Mouse (Mus musculus): ENCODE data around the gene A930002H24Rik. TPM values are rescaled to one million over a fixed set of nuclear protein-coding genes. Genes with fewer than 3 reads are reported as not detected.
"Not testable (repeated sequence)": the region's sequence is repeated elsewhere in the genome, so short reads cannot be mapped to it uniquely, and the experiment has no call there.

A930002H24Rik gene
- polyA plus RNA-seq, 1 experiment from 2014 or later = 1.9 TPM

GRCm38 (mm10) chr17:63862399-63862798 lies 1.2 kb downstream of the A930002H24Rik start:
- no peaks in the 10 kb centered on the region for H3K27me3 ChIP-seq
- 59% methylated on average over 3 of the region's 3 CpGs for WGBS
- ATAC-seq (ENCODE audit: insufficient number of reproducible peaks, insufficient read depth, low FRiP score, low TSS enrichment, low read depth) = no peak
- peaks cover 4% of the 10 kb centered on the region for H3K4me1 ChIP-seq (replicated peaks)
- no peak overlapping the region for H3K4me3 ChIP-seq (replicated peaks)
- H3K36me3 ChIP-seq = no peaks in the 10 kb centered on the region
- H3K9me3 ChIP-seq = no peaks in the 10 kb centered on the region
- no peak overlapping the region for H3K9ac ChIP-seq (replicated peaks)
- no peak overlapping the region for H3K27ac ChIP-seq
- no peak overlapping the region for H3K4me2 ChIP-seq

- Histone ChIP-seq H3K27ac (no peak overlapping the region), H3K4me1 (replicated peaks) (peaks cover 4% of the 10 kb centered on the region), H3K27me3 (no peaks in the 10 kb centered on the region), H3K9me3 (no peaks in the 10 kb centered on the region), H3K4me3 (replicated peaks) (no peak overlapping the region), H3K36me3 (no peaks in the 10 kb centered on the region), H3K4me2 (no peak overlapping the region), H3K9ac (replicated peaks) (no peak overlapping the region)
- no peak for ATAC-seq (ENCODE audit: insufficient number of reproducible peaks, insufficient read depth, low FRiP score, low TSS enrichment, low read depth)
- WGBS = 58% methylated on average over 4 of the region's 4 CpGs
Observed at GRCm38 (mm10) chr17:63860988-63861387, 2.6 kb downstream of the A930002H24Rik start.

- no peaks in the 10 kb centered on the region for H3K36me3 ChIP-seq
- no peak overlapping the region for H3K4me2 ChIP-seq
- H3K4me1 ChIP-seq (replicated peaks) = peaks cover 4% of the 10 kb centered on the region
- no peak overlapping the region for H3K4me3 ChIP-seq (replicated peaks)
- no peak overlapping the region for H3K9ac ChIP-seq (replicated peaks)
- no peaks in the 10 kb centered on the region for H3K27me3 ChIP-seq
- H3K9me3 ChIP-seq = no peaks in the 10 kb centered on the region
- no peak overlapping the region for H3K27ac ChIP-seq
- no peak for ATAC-seq (ENCODE audit: insufficient number of reproducible peaks, insufficient read depth, low FRiP score, low TSS enrichment, low read depth)
- 92% methylated on average over 7 of the region's 7 CpGs for WGBS
Observed at GRCm38 (mm10) chr17:63857023-63857544, 6.5 kb downstream of the A930002H24Rik start.

- ATAC-seq (ENCODE audit: insufficient number of reproducible peaks, insufficient read depth, low FRiP score, low TSS enrichment, low read depth) = no peak; the same call in 1 of the 2 replicates
- Histone ChIP-seq H3K27ac (no peak overlapping the region), H3K9me3 (no peaks in the 10 kb centered on the region), H3K4me2 (peak overlapping the region; percentile 56; the same call in 1 of the 2 replicates), H3K4me1 (replicated peaks) (no peaks in the 10 kb centered on the region), H3K36me3 (no peaks in the 10 kb centered on the region), H3K4me3 (replicated peaks) (no peak overlapping the region), H3K27me3 (no peaks in the 10 kb centered on the region), H3K9ac (replicated peaks) (no peak overlapping the region)
- WGBS = 86% methylated on average over 9 of the region's 9 CpGs
Observed at GRCm38 (mm10) chr17:63850016-63850415, 13.6 kb downstream of the A930002H24Rik start.

- H3K4me1 ChIP-seq (replicated peaks) = no peaks in the 10 kb centered on the region
- peak overlapping the region; percentile 74 for H3K27ac ChIP-seq
- H3K4me3 ChIP-seq (replicated peaks) = peak overlapping the region; percentile 65
- H3K27me3 ChIP-seq = no peaks in the 10 kb centered on the region
- no peaks in the 10 kb centered on the region for H3K9me3 ChIP-seq
- H3K4me2 ChIP-seq = peak overlapping the region; percentile 56
- H3K36me3 ChIP-seq = no peaks in the 10 kb centered on the region
- 0% methylated on average over 22 of the region's 22 CpGs for WGBS
- peak overlapping the region; percentile 71 for H3K9ac ChIP-seq (replicated peaks)
- ATAC-seq (ENCODE audit: insufficient number of reproducible peaks, insufficient read depth, low FRiP score, low TSS enrichment, low read depth) = peak; percentile 100
Observed at GRCm38 (mm10) chr17:63849566-63849965, 14.0 kb downstream of the A930002H24Rik start.

- no peaks in the 10 kb centered on the region for H3K36me3 ChIP-seq
- H3K9ac ChIP-seq (replicated peaks) = peak overlapping the region; percentile 71
- H3K4me2 ChIP-seq = peak overlapping the region; percentile 56
- no peaks in the 10 kb centered on the region for H3K4me1 ChIP-seq (replicated peaks)
- H3K9me3 ChIP-seq = no peaks in the 10 kb centered on the region
- peak overlapping the region; percentile 65 for H3K4me3 ChIP-seq (replicated peaks)
- no peaks in the 10 kb centered on the region for H3K27me3 ChIP-seq
- 13% methylated on average over 6 of the region's 6 CpGs for WGBS
- ATAC-seq (ENCODE audit: insufficient number of reproducible peaks, insufficient read depth, low FRiP score, low TSS enrichment, low read depth) = peak; percentile 29
- peak overlapping the region; percentile 74 for H3K27ac ChIP-seq
Observed at GRCm38 (mm10) chr17:63849151-63849550, 14.4 kb downstream of the A930002H24Rik start.

GRCm38 (mm10) chr17:63845766-63846165 lies 17.8 kb downstream of the A930002H24Rik start:
- WGBS = 95% methylated on average over 3 of the region's 3 CpGs
- not testable (repeated sequence) for H3K27me3 ChIP-seq; ATAC-seq (ENCODE audit: insufficient number of reproducible peaks, insufficient read depth, low FRiP score, low TSS enrichment, low read depth)

GRCm38 (mm10) chr17:63844936-63845335 lies 18.7 kb downstream of the A930002H24Rik start:
- 74% methylated on average over 5 of the region's 5 CpGs for WGBS
- Histone ChIP-seq H3K4me3 (replicated peaks) (no peak overlapping the region), H3K27me3 (no peaks in the 10 kb centered on the region), H3K9ac (replicated peaks) (no peak overlapping the region), H3K4me1 (replicated peaks) (no peaks in the 10 kb centered on the region), H3K27ac (no peak overlapping the region), H3K36me3 (no peaks in the 10 kb centered on the region), H3K9me3 (no peaks in the 10 kb centered on the region), H3K4me2 (no peak overlapping the region)
- ATAC-seq (ENCODE audit: insufficient number of reproducible peaks, insufficient read depth, low FRiP score, low TSS enrichment, low read depth) = no peak

More at GRCm38 (mm10) chr17:63845766-63846165, 17.8 kb downstream of the A930002H24Rik start:
- not testable (repeated sequence) for H3K4me1 ChIP-seq (replicated peaks); H3K9ac ChIP-seq (replicated peaks); H3K9me3 ChIP-seq; H3K27ac ChIP-seq; H3K4me2 ChIP-seq; H3K36me3 ChIP-seq; H3K4me3 ChIP-seq (replicated peaks)

GRCm38 (mm10) chr17:63842226-63842625 lies 21.4 kb downstream of the A930002H24Rik start:
- Histone ChIP-seq H3K27ac (no peak overlapping the region), H3K4me2 (no peak overlapping the region), H3K9ac (replicated peaks) (no peak overlapping the region), H3K9me3 (0 out of 2 replicates have a peak, but pooled peaks cover 3% of the 10 kb centered on the region), H3K4me1 (replicated peaks) (no peaks in the 10 kb centered on the region), H3K4me3 (replicated peaks) (no peak overlapping the region), H3K27me3 (no peaks in the 10 kb centered on the region), H3K36me3 (no peaks in the 10 kb centered on the region)
- WGBS = 86% methylated on average over 1 of the region's 1 CpGs
- no peak for ATAC-seq (ENCODE audit: insufficient number of reproducible peaks, insufficient read depth, low FRiP score, low TSS enrichment, low read depth)

GRCm38 (mm10) chr17:63839636-63840269 lies 23.8 kb downstream of the A930002H24Rik start:
- Histone ChIP-seq H3K4me2 (no peak overlapping the region), H3K9ac (replicated peaks) (no peak overlapping the region), H3K36me3 (no peaks in the 10 kb centered on the region), H3K27me3 (no peaks in the 10 kb centered on the region), H3K9me3 (0 out of 2 replicates have a peak, but pooled peaks cover 3% of the 10 kb centered on the region), H3K4me1 (replicated peaks) (no peaks in the 10 kb centered on the region), H3K27ac (no peak overlapping the region), H3K4me3 (replicated peaks) (no peak overlapping the region)
- no peak for ATAC-seq (ENCODE audit: insufficient number of reproducible peaks, insufficient read depth, low FRiP score, low TSS enrichment, low read depth)
- 97% methylated on average over 3 of the region's 3 CpGs for WGBS

GRCm38 (mm10) chr17:63838144-63838543 lies 25.4 kb downstream of the A930002H24Rik start:
- Histone ChIP-seq H3K4me1 (replicated peaks) (no peaks in the 10 kb centered on the region), H3K9ac (replicated peaks) (no peak overlapping the region), H3K4me3 (replicated peaks) (no peak overlapping the region), H3K9me3 (0 out of 2 replicates have a peak, but pooled peaks cover 3% of the 10 kb centered on the region), H3K27ac (no peak overlapping the region), H3K27me3 (no peaks in the 10 kb centered on the region), H3K4me2 (no peak overlapping the region), H3K36me3 (no peaks in the 10 kb centered on the region)
- ATAC-seq (ENCODE audit: insufficient number of reproducible peaks, insufficient read depth, low FRiP score, low TSS enrichment, low read depth) = no peak
- WGBS = 90% methylated on average over 8 of the region's 8 CpGs
